Mouse (Mus musculus) stomach, postnatal 0 days (tissue): ENCODE measurements around the gene Myo7a. TPM values are rescaled to one million over a fixed set of nuclear protein-coding genes. Genes with fewer than 3 reads are reported as not detected.

ENCODE experiments used
- ATAC-seq: fragments of 200-750 bp; cut with Nextera tagmentation; 2 replicates; pipeline ENCODE4 v1.8.0; 2017; ENCODE audit not compliant: low FRiP score, low TSS enrichment
- DNase-seq: peaks from one replicate; pipeline ENCODE4 v3.0.0-alpha.2; 2016; ENCODE audit warnings: low spot score
- H3K27ac ChIP-seq: fragments of 300-500 bp; sonication (generic); replicated peaks from 2 replicates; pipeline ENCODE4 v1.5.1; 2014; ENCODE audit warnings: mild to moderate bottlenecking, control low read depth
- H3K27me3 ChIP-seq: fragments of 300-500 bp; sonication (generic); 2 replicates; pipeline ENCODE4 v1.6.1; 2014; ENCODE audit warnings: low read length; ENCODE audit not compliant: control insufficient read depth, insufficient read depth
- H3K36me3 ChIP-seq: fragments of 300-500 bp; sonication (generic); 2 replicates; pipeline ENCODE4 v1.6.1; 2014; ENCODE audit warnings: low read length, mixed read lengths; ENCODE audit not compliant: control insufficient read depth, insufficient read depth
- H3K4me1 ChIP-seq: fragments of 300-500 bp; sonication (generic); replicated peaks from 2 replicates; pipeline ENCODE4 v1.6.1; 2014; ENCODE audit warnings: antibody characterized with exemption; ENCODE audit not compliant: control insufficient read depth, insufficient read depth
- H3K4me2 ChIP-seq: fragments of 300-500 bp; sonication (generic); replicated peaks from 2 replicates; pipeline ENCODE4 v1.6.1; 2014; ENCODE audit warnings: low read depth, mild to moderate bottlenecking, control low read depth, moderate library complexity
- H3K4me3 ChIP-seq: fragments of 300-500 bp; sonication (generic); 2 replicates; pipeline ENCODE4 v1.5.1; 2014; ENCODE audit warnings: low read depth, low read length, control low read depth
- H3K9ac ChIP-seq: fragments of 300-500 bp; sonication (generic); 2 replicates; pipeline ENCODE4 v1.6.1; 2014; ENCODE audit warnings: mild to moderate bottlenecking, low read length, control low read depth, mixed read lengths
- H3K9me3 ChIP-seq: fragments of 300-500 bp; sonication (generic); 2 replicates; pipeline ENCODE4 v1.6.1; 2016; ENCODE audit warnings: low read length; ENCODE audit not compliant: control insufficient read depth
- CTCF ChIP-seq: IDR thresholded peaks from 2 replicates; pipeline ENCODE4 v1.5.1; 2016; ENCODE audit warnings: antibody characterized with exemption, low read depth, mild to moderate bottlenecking, moderate library complexity
- EP300 ChIP-seq: optimal IDR thresholded peaks from 2 replicates; pipeline ENCODE3; 2016; ENCODE audit warnings: antibody characterized with exemption
- WGBS: fragments of 180-500 bp; shearing (Covaris S2); extraction: QIAGEN DNeasy Blood & Tissue Kit; methylation state at CpG from one replicate; pipeline ENCODE4 v1.1.7; 2014; 5-methylcytosine and 5-hydroxymethylcytosine counted together
- polyA plus RNA-seq: library from polyadenylated mRNA; unstranded; fragments of >200 nt; fragmentation: Nextera tagmentation; extraction: Ambion mirVana; gene quantifications from 2 replicates; pipeline ENCODE4 v1.2.1, GENCODE M21; 2015

The Myo7a gene
- polyA plus RNA-seq, 1 experiment from 2014 or later: 2.4 TPM

DNA sequence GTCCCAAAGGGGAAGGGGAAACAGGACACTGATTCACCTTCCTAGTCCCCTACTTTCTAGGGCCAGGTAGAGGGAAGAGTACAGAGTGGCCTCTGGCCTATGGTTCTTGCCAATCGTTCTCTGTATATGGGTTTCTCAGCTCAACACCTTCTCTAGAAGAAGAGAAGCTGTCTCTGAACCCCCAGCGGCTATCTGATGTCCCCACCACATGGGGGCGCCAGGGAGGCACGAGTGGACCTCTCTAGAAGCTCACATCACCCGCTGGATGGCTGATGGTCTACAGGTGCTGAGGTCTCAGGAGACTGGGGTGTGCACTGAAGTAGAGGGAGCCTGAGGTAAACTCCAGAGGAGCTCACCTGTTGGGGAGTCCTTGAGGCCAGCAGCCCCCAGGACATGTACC lies 6.1 kb upstream of the Myo7a start:
- no peak overlapping the region for H3K4me3 ChIP-seq
- TF ChIP-seq EP300: no peak
- TF ChIP-seq CTCF: peak; percentile 70
- no peak overlapping the region for H3K4me2 ChIP-seq
- H3K4me1 ChIP-seq: no peaks in the 10 kb centered on the region
- no peak overlapping the region for H3K27ac ChIP-seq
- DNase-seq (peak; percentile 65), ATAC-seq (no peak)
- H3K9ac ChIP-seq: no peak overlapping the region
- no peaks in the 10 kb centered on the region for H3K9me3 ChIP-seq
- 0 out of 2 replicates have a peak, but pooled peaks cover 2% of the 10 kb centered on the region for H3K36me3 ChIP-seq
- H3K27me3 ChIP-seq: no peaks in the 10 kb centered on the region
- 34% methylated on average over 5 of the region's 5 CpGs for WGBS

DNA sequence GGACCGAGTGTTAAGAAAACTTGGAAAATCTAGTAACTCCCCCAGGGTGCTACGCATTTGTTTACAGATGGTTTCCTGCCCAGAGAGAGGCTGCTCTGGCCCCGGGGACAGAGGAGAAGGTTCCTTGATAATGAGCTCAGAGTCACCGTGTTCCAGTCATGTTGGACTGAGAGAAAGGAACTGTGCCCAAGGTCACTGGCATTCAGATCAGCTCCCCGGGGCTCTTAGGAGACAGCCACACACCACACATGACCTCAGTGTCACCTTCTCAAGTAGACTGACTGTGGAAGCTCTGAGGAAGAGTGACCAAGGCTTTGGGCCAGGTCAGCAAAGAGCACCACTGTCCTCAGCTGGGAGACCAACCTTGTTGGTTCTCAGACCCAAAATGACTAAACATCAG lies 5.4 kb upstream of the Myo7a start:
- no peak for DNase-seq
- ATAC-seq: no peak
- H3K4me2 ChIP-seq: no peak overlapping the region
- no peaks in the 10 kb centered on the region for H3K9me3 ChIP-seq
- no peak overlapping the region for H3K4me3 ChIP-seq
- H3K9ac ChIP-seq: no peak overlapping the region
- WGBS: 37% methylated on average over 5 of the region's 5 CpGs
- H3K27me3 ChIP-seq: no peaks in the 10 kb centered on the region
- H3K4me1 ChIP-seq: no peaks in the 10 kb centered on the region
- no peak for TF ChIP-seq CTCF
- no peak for TF ChIP-seq EP300
- H3K27ac ChIP-seq: no peak overlapping the region
- H3K36me3 ChIP-seq: 0 out of 2 replicates have a peak, but pooled peaks cover 2% of the 10 kb centered on the region

DNA sequence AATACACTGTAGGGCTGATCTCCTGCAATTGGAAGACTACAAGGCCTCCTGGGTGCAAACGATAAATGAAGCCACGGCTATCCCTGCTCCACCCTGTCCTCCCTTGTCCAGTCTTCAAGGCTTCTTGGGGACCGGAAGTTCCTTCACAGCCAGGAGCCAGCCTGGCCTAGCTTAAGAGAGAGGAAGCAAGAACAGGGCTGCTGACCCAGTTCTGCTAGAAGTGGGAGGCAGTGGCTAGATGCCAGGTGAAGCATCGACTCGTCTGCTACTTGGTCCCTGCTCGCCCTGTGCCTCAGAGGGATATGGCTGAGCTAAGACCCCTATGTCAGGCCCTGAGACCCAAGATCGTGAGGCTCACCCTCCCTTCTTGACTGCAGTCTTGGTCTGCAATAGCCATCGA lies 2.3 kb upstream of the Myo7a start:
- H3K27ac ChIP-seq: no peak overlapping the region
- 0 out of 2 replicates have a peak, but pooled peaks cover 2% of the 10 kb centered on the region for H3K36me3 ChIP-seq
- H3K4me2 ChIP-seq: no peak overlapping the region
- TF ChIP-seq CTCF (no peak), EP300 (no peak)
- WGBS: 70% methylated on average over 8 of the region's 8 CpGs
- H3K4me1 ChIP-seq: 0 out of 2 replicates have a peak, but pooled peaks cover 3% of the 10 kb centered on the region
- no peak overlapping the region for H3K4me3 ChIP-seq
- H3K27me3 ChIP-seq: no peaks in the 10 kb centered on the region
- DNase-seq (no peak), ATAC-seq (no peak)
- H3K9ac ChIP-seq: no peak overlapping the region
- no peaks in the 10 kb centered on the region for H3K9me3 ChIP-seq

DNA sequence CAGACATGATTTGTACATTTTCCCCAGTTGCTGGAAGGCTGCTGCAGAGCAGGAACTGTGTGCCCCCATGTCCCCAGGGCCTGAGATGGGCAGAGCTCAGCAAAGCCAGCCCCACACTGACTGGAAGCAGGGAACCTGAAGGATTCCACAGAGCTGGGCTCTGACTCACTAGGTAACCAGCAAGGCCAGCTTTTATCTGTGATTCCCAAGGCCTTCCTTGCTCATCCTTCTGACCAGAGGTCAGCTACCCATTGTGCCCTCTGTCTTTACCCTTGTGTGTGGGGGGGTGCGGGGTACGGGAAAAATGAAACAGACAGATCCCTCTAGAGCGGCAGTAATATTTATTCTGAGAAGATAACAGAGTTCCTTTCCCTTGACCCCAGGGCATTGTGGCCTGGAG lies 1.9 kb upstream of the Myo7a start:
- Histone ChIP-seq H3K4me1 (0 out of 2 replicates have a peak, but pooled peaks cover 3% of the 10 kb centered on the region), H3K27ac (no peak overlapping the region), H3K4me2 (no peak overlapping the region), H3K4me3 (no peak overlapping the region), H3K36me3 (0 out of 2 replicates have a peak, but pooled peaks cover 2% of the 10 kb centered on the region), H3K9me3 (no peaks in the 10 kb centered on the region), H3K9ac (no peak overlapping the region), H3K27me3 (no peaks in the 10 kb centered on the region)
- ATAC-seq (no peak), DNase-seq (no peak)
- 61% methylated on average over 3 of the region's 3 CpGs for WGBS
- TF ChIP-seq CTCF: no peak
- TF ChIP-seq EP300: no peak

DNA sequence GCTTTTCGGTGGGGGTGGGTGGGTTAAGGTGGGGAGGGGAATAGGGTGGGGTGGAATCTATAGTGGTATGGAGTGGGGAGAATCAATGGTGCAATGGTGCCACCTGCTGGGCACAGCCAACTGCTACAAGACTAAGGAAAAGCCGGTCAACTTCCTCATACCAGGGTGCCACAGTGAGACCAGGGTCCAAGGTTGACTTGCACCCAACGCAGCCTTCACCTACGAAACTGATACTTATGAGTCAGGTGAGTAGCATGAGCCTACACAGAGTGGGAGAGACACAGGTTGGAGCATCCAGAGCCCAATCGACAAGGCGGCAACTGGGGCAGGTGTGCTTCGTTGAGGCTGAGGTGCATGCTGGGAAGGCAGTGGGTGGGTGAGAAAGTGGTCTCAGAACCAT lies 1.0 kb upstream of the Myo7a start:
- no peak overlapping the region for H3K4me3 ChIP-seq
- ATAC-seq: peak; percentile 82
- 0 out of 2 replicates have a peak, but pooled peaks cover 3% of the 10 kb centered on the region for H3K4me1 ChIP-seq
- H3K27ac ChIP-seq: no peak overlapping the region; the same call in 1 of the 2 replicates
- H3K9me3 ChIP-seq: no peaks in the 10 kb centered on the region
- 0 out of 2 replicates have a peak, but pooled peaks cover 2% of the 10 kb centered on the region for H3K36me3 ChIP-seq
- DNase-seq: peak; percentile 86
- TF ChIP-seq CTCF (peak; percentile 89), EP300 (no peak)
- H3K27me3 ChIP-seq: no peaks in the 10 kb centered on the region
- H3K9ac ChIP-seq: no peak overlapping the region
- 10% methylated on average over 7 of the region's 7 CpGs for WGBS
- H3K4me2 ChIP-seq: peak overlapping the region; percentile 55

DNA sequence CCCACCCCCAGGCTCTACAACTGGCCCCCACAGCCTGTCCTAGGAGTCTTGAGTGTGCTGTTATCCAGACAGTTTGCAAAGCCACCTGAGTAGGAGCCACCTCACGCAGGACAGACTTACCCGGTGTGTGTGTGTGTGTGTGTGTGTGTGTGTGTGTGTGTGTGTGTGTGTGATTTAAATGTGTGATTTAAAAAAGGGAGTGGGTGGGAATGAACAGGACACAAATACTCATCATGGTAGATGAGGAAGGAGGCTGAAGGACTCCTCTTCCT lies 573 bp upstream of the Myo7a start:
- Histone ChIP-seq H3K4me2 (no peak overlapping the region; the same call in 1 of the 2 replicates), H3K4me1 (0 out of 2 replicates have a peak, but pooled peaks cover 3% of the 10 kb centered on the region), H3K4me3 (no peak overlapping the region), H3K27me3 (no peaks in the 10 kb centered on the region), H3K9me3 (no peaks in the 10 kb centered on the region), H3K27ac (no peak overlapping the region), H3K9ac (no peak overlapping the region), H3K36me3 (0 out of 2 replicates have a peak, but pooled peaks cover 2% of the 10 kb centered on the region)
- WGBS: 88% methylated on average over 2 of the region's 2 CpGs
- TF ChIP-seq CTCF (no peak), EP300 (no peak)
- DNase-seq (no peak), ATAC-seq (peak; percentile 4; the same call in 1 of the 2 replicates)
